Mouse (Mus musculus) left cerebral cortex, postnatal 4 days (tissue): Measurements from ENCODE around the gene Olfr1440. TPM values are rescaled to one million over a fixed set of nuclear protein-coding genes. Genes with fewer than 3 reads are reported as not detected.

Experiments used
- DNase-seq: peaks from one replicate; pipeline ENCODE4 v3.0.0-alpha.2; 2022
- intact Hi-C: fragments of 180-260 bp; cut with DNase I; formaldehyde crosslinking; loops from one replicate; pipeline ENCODE4 v1.15.1; 2025
- total RNA-seq, 2 experiments: library from RNA; stranded (reverse); gene quantifications; 2 replicates each; pipeline ENCODE4 v1.2.3; 2021

Olfr1440 gene
- total RNA-seq: not detected

DNA sequence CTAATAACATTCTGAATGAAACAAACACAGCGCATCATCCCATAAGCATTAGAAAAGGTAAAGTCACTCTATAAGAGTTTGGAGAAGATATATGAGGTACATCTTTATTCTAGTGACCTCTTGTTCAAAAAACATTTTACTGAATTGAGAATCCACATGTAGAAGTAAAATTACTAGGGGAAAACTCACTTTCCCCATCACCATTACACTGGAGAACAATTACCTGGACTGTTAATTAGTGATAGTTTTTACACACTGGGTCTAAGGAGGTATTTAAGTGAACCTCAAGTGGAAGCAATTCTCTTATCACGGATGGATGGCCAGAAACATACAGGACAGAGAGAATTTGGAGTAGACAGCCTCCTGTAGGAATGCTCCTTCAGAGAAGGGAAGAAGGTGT is at the start of gene Olfr1440:
Olfr1440 (plus strand) TSS at position 301 of the 400 bp plus-strand sequence.
- DNase-seq: no peak
- intact Hi-C loops: no loop called here

DNA sequence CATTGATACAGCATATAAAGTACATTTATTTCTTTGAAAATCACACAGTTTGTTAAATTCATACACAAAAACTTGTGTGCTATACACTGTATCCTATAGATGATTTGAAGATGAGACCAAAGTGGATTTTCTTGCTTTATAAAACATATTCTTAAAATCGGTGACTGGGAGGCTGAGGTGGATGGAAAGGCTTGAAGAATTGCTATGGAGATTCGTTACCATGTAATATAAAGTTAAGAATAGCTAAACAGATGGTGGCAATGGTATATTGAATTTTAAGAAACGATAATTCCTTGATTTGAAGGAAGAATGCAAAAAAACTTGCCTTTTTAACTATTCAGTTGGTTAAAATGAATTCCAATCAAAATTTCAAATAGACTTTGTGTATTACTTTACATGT is 14.1 kb upstream of the Olfr1440 start:
- no peak for DNase-seq
- intact Hi-C loops: no loop called here

DNA sequence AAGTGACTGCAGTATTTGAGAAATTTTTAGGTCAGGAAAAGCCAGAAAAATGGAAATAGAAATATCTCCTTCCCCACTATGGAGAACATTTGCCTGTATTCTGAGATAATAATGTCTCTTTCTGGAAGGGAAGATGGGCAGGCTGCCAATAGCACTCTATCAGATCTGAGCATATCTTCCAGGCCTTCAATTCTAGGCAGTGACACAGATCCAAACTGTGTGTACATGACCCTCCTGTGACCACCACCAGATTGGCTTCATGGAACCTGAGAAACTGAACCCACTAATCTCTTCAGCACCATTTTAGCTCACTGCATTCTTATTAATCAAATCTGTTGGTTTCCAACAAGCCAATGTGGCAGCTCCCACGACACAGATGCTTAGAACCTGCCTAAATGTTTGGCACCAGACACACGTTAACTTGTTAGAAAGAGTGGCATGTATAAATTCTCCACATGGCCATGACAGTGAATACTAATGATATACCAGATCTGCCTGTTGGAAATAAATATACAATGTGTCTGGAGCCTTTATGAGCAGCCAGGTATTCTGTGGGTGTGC is 12.5 kb upstream of the Olfr1440 start:
- intact Hi-C loops: no loop called here
- DNase-seq: no peak

DNA sequence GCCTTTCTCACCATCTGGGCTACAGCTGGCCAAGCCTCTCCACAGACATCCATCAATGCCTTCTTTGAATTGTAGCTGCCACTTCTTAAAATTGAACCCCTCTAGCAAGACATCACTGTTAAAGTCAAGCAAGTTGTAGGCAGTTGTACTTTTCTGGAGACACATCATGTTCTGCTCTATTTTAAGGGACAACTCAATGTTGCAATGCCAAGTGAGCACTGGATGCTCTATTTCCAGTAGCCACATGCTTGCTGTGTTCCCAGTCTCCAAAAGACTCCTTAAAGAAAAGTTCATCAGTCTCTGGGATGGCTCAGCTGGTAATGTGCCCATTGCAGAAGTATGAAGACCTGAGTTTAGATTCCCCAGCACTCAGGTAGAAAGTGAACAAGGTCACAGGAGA is 26.7 kb downstream of the Olfr1440 start:
- intact Hi-C loops: no loop called here
- no peak for DNase-seq

DNA sequence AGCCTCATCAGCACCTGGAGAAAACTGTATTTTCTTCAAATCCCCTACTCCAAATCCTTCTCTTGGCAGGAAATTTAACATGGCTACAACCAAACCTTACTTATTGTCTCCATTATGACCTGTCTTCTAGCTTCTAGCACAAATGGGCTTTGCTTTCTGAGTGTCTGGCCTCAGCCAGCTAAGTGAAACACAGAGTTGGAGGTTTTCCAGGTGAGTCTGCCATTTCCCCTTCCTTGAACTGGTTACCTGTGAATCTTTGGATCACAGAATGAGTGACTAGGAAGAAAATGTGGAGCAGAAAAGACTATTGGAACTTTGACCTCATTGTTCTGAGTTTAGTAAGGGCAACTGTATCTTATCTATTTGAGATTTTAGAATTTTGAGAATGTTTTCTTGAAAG is 30.3 kb downstream of the Olfr1440 start, which contains the start of gene Olfr1441:
Olfr1441 (plus strand) TSS at position 73 of the 400 bp plus-strand sequence.
- no peak for DNase-seq
- intact Hi-C loops: no loop called here

DNA sequence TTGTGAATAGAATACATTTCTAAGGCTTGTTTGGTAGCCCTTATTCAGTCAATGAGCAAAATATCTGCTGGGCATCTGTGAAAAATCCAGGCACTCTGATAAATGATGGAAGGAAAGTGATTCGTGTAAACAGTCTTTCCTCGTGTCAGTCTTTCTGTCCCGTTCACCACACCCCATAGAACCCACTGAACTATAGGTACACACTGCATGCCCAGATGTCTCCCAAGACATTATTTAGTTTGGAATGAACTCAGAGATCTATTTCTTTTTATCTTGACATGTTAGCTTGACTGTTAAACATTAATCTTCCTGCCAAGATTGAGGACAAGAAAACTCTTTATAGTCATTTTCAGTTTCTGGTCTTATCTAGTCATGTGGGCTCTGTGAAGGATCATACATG is 31.2 kb downstream of the Olfr1440 start:
- intact Hi-C loops: no loop called here
- no peak for DNase-seq

DNA sequence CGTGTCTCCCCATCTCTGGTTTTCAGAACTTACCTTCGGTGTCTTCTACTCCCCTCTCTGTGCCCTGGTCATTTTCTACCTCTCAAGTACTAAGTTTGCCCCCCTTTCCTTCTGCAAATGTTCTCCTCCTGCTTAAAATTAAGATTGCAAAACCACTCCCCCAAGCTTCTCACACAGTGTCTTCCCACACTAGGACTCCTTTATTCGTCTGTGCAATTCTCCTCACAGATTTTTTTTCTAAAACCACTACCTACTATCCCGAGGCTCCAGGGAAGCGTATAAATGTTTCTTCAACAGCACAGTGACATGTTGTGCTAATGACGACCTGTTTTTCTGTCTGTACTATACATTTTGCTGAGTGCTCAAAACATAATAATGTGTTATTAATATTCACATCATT is 33.5 kb downstream of the Olfr1440 start:
- intact Hi-C loops: no loop called here
- DNase-seq: no peak

DNA sequence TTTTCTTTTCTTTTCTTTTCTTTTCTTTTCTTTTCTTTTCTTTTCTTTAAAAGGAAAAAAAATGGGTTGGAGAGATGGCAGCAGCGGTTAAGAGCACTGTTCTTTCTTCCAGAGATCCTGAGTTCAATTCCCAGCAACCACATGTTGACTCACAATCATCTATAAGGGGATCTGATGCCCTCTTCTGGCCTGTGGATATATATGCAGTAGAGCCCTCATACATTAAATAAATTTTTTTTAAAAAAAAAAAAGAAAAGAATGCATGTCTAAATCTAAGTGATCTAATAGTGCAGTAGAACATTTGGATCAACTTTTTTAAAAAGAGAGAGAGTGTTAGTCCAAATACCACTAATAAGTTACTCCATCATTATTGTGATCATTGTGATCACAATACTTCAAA is 34.6 kb downstream of the Olfr1440 start:
- DNase-seq: no peak
- intact Hi-C loops: no loop called here

DNA sequence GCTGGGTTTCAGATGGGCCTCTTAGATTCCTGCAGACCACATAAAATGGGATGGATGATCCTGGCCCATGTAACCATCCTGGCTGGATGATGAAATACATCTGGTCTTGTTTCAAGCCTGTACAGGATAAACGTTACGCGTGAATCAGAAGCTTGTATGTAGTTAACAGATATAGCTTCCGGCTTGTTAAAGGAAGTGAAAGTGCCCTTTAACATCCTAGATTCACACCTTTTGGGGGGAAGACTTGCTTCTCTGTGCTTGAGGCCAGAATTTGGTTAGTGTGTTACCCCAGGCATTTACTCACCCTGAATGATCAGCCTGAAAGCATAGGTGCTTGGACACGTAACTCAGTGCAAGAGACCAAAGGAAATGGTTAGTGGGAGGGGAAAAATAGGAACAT is 40.0 kb downstream of the Olfr1440 start:
- DNase-seq: no peak
- intact Hi-C loops: no loop called here

DNA sequence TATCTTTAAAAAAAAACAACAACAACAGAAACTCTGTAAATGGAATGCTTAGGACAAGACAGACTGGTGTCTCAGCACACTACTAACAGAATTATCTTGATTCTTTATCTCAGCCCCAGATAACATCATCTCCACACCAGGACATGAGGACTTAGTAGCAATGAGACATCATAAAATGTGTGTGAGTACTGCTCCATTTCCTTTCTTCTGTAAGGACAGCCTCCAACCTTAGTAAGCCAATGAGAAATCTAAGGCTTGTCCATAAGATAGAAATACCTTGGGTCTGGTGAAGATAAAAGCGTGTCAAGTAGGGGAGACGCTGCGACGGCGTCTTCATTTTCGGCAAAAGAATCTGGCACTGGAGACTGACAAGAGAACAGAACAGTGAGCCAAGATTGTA is 40.5 kb downstream of the Olfr1440 start, which contains the start of gene Pfpl:
Pfpl (plus strand) TSS at position 301 of the 400 bp plus-strand sequence.
- intact Hi-C loops: no loop called here

DNA sequence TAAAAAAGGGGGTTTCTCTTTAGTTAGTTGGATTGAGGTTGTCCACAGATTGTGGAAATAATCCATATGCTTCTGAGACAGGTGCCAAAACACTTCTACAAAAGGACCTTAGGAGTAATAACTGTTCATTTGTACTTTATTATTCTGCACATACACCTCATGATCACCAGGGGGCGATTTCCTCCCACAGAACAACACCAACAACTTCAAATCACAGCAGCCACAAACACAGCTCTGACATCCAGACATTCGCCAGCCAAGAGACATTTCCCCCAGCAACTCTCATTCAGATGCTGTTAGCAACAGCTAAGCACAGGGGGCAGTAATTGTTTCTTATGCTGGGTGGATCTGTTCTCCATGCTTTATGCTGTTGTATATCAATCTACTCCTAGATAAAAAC is 46.0 kb downstream of the Olfr1440 start:
- intact Hi-C loops: no loop called here
- peak; percentile 18 for DNase-seq

More for the DNA sequence above, 40.5 kb downstream of the Olfr1440 start, which contains the start of gene Pfpl:
- no peak for DNase-seq

DNA sequence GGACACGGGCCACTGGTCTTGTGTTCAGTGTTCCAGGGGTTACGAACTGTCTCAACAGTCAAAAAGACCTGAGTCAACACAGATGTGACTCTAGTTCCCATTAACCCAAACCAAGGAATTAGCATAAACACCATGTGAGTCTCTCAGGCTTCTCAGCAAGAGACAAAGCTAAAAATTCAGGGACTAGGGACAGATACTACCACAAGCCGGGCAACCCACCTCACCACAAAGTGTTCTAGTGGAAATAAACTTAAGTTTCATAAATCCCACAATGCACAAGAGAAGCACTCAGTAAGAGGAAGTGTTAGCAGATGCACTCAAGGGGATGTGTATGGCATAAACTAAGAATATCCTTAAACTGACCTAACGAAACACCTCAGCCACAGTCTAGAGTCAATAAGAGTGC is 47.9 kb downstream of the Olfr1440 start:
- intact Hi-C loops: no loop called here
- no peak for DNase-seq

DNA sequence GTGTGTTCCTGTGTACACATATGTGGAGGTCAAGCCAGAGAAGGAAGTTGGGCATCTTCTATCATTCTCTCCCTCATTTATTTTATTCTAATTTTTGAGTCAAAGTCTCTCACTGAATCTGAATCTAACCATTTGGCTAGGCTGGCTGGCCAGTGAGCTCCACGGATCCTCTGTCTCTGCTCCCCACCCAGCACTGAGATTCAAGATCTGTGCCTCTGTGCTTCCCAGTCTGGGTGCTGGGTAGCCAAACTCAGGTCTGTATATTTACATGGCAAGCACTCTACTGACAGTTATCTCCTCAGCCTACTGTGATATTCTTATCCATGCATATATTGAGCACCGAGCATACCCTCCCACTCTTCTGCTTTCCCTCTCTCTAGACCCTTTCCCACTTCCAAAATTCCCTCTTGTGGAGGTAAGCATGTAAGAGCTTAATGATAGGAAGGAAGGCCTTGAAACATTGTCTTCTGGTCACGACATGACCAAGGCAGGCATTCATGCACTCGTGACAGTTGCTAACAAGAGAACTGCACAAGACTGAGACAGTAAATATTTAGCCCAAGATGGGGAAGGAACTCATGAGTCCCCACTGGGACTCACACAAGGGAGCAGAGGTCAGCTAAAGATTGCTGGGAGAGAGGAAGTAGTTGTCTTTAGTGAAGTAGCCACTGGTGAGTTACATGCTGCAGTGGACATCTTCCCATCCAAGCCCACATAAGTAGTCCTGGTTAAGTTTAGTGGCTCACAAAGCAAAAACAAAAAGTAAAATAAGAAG is 48.9 kb downstream of the Olfr1440 start:
- DNase-seq: no peak
- intact Hi-C loops: no loop called here

DNA sequence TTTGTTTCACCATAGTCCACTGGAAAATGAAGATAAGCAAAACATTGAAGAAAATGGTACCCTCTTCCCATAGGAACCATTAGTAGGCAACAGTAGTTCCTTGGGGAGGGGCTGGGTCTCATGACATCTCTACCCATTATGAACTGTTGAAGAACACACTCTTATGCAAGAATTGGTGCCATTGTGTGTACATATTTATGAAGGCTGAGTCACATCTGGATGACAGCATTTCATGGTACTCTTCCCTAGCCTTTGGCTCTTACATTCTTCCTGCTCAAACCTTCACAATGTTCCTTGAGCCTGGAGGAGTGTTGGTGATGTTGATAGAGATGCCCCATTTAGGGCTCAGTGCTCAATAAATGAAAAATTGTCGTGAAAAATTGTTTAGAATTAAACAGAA is 52.5 kb downstream of the Olfr1440 start:
- no peak for DNase-seq
- intact Hi-C loops: no loop called here

DNA sequence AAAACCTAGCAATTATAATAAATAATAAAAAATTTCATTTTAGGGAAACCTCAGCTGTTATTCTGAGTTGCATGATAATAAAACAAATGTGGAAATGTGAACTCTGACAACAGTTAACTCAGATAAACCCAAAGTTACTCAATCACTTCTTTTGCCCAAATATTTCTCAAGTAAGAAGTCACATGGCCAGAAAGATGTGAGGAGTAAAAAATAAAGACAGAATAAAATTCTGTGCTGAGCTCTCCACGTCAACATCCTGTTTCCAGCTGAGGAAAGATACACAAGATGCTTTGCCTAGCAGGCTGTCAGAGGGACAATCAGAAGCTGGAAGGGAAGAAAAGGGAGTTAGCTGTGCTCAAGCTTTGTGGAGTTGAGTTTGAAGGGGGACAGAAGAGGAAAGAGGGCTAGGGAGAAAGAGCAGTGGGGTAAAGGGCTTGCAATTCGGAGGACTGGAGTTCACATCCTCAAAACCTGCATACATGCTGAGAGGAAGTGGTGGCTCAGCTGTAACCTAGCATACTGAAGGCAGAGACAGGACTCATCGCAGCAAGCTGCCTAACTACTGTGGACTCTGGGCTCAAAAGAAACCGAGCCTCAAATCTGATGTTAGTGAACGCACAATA is 53.1 kb downstream of the Olfr1440 start:
- no peak for DNase-seq
- intact Hi-C loops: no loop called here

DNA sequence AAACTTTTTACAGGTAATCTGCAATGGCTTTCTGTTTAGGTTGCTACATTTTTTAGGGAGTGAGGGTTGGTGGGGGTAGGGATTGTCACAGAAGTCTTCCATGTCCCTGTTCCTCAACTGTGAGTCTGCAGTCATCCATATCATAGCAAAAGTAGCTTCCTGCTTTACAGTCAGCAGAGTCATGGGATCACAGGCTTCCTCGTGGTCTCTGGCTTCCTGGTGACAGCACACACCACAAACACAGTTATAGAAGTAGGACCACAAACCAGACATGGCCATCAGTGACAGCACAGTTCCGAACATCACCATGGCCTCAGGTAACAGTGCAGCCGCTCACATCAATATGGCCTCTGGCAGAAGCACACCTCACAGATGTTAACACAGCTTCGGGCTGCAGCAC is 55.5 kb downstream of the Olfr1440 start:
- intact Hi-C loops: no loop called here
- DNase-seq: no peak

DNA sequence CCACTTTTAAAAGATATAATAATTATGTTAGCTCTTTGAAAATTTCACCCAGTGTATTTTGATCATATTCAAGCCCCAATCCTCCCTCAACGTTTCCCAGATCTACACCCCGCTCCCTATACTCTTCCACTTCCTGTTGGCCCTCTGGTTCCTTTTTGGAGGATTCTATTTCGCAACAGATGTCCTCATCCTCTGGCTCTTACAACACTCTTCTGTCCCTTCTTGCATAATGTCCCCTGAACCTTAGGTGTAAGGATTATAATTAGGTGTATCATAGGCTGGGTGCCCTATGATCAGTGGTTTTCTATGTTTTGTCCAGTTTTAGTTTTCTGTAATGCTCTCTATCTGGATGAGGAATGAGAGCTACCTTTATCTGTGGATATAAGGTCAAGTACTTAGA is 57.9 kb downstream of the Olfr1440 start:
- intact Hi-C loops: no loop called here
- DNase-seq: no peak

Other genes starting within 250 kb of the Olfr1440 start
- gene Olfr1555-ps1, start 217.2 kb upstream of the Olfr1440 start, total RNA-seq: not detected
- gene Olfr1431, start 186.6 kb upstream of the Olfr1440 start, total RNA-seq: not detected
- not detected for gene Olfr1432, start 154.7 kb upstream of the Olfr1440 start, total RNA-seq
- gene Olfr262, start 145.6 kb upstream of the Olfr1440 start, total RNA-seq: not detected
- under 1 TPM in 1 of 2 experiments, not detected in 1; 0.18 TPM for gene Olfr235, start 126.2 kb upstream of the Olfr1440 start, total RNA-seq
- not detected for gene Olfr1434, start 107.4 kb upstream of the Olfr1440 start, total RNA-seq
- gene Olfr1436, start 88.1 kb upstream of the Olfr1440 start, total RNA-seq: not detected
- not detected for gene Olfr1437, start 62.2 kb upstream of the Olfr1440 start, total RNA-seq
- not detected for gene Olfr1438-ps1, start 51.4 kb upstream of the Olfr1440 start, total RNA-seq
- not detected for gene Olfr1441, start 30.2 kb downstream of the Olfr1440 start, total RNA-seq
- gene Pfpl, start 40.6 kb downstream of the Olfr1440 start, total RNA-seq: not detected
- 1 to 10 TPM; 3.7 to 5.0 TPM for gene Mpeg1, start 73.5 kb downstream of the Olfr1440 start, total RNA-seq
- 100 to 1,000 TPM; 124 to 146 TPM for gene Dtx4, start 114.2 kb downstream of the Olfr1440 start, total RNA-seq
- 1 to 10 TPM; 6.3 to 7.6 TPM for gene Fam111a, start 158.5 kb downstream of the Olfr1440 start, total RNA-seq
- under 1 TPM; 0.30 to 0.34 TPM for gene Gm4952, start 212.7 kb downstream of the Olfr1440 start, total RNA-seq
- gene Glyat, start 246.0 kb downstream of the Olfr1440 start, total RNA-seq: not detected